Comparison of ENCODE assay signal across 8 mouse cellular contexts in the genomic region with DNA sequence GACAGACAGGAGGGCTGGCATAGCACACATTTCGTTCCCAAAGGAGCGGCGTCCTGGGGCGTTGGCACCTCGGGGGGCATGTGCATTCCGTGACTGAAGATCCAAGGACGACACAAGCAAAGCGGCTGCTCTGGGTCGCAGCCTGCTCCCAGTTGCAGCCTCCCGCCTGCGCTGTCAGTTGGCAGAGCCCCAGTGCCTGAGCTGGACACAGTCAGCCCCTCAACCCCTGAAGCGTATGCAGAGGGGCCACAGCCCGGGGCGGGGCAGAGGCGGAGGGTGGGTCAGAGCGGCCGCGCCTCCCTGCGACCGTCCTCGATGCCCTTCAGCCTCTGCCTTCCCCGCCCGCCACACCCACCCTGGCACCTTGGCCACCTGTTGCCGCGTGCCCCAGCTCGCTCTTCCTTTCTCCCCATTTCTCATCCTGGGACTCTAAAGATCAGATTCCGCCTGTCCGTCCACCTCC. TPM values are rescaled to one million over a fixed set of nuclear protein-coding genes. Genes with fewer than 3 reads are reported as not detected.
DNase-seq lines count a peak whose midpoint lies in the region; ATAC-seq lines count a peak whose summit lies in the region.

A gene (plus strand): TSS at position 413 of the 463 bp plus-strand sequence.

- 0 out of 2 replicates have a peak, but pooled peaks have one; percentile 33 for ATAC-seq in forebrain, embryonic 11.5 days (replicated peaks; ENCODE audit: low FRiP score)
- no peak for ATAC-seq in hindbrain, embryonic 12.5 days (ENCODE audit: low FRiP score)
- ATAC-seq in liver, embryonic 13.5 days (ENCODE audit: low read depth): peak; percentile 19; the same call in 1 of the 2 replicates

- peak within 1 kb of the TSS; percentile 50 for H3K9ac ChIP-seq in forebrain, embryonic 11.5 days (ENCODE audit: low read length)
- peak within 1 kb of the TSS; percentile 63 for H3K9ac ChIP-seq in hindbrain, embryonic 12.5 days
- H3K9ac ChIP-seq in liver, embryonic 13.5 days: peak within 1 kb of the TSS; percentile 54

- peak within 1 kb of the TSS; percentile 63 for H3K4me3 ChIP-seq in forebrain, embryonic 11.5 days (ENCODE audit: low read depth, low read length)
- peak within 1 kb of the TSS; percentile 65 for H3K4me3 ChIP-seq in hindbrain, embryonic 12.5 days
- peak within 1 kb of the TSS; percentile 63 for H3K4me3 ChIP-seq in liver, embryonic 13.5 days (replicated peaks)

- H3K36me3 ChIP-seq in forebrain, embryonic 11.5 days (ENCODE audit: control insufficient read depth, insufficient read depth, low read length): no peaks in the 10 kb centered on the region
- H3K36me3 ChIP-seq in hindbrain, embryonic 12.5 days: no peaks in the 10 kb centered on the region
- H3K36me3 ChIP-seq in liver, embryonic 13.5 days: no peaks in the 10 kb centered on the region

- H3K27me3 ChIP-seq in forebrain, embryonic 11.5 days (ENCODE audit: control insufficient read depth, insufficient read depth, low read length): peaks cover 53% of the 10 kb centered on the region
- peaks cover 82% of the 10 kb centered on the region for H3K27me3 ChIP-seq in hindbrain, embryonic 12.5 days
- H3K27me3 ChIP-seq in liver, embryonic 13.5 days: peaks cover 54% of the 10 kb centered on the region

- H3K9me3 ChIP-seq in forebrain, embryonic 11.5 days (ENCODE audit: control insufficient read depth, low read length): no peaks in the 10 kb centered on the region
- H3K9me3 ChIP-seq in hindbrain, embryonic 12.5 days (replicated peaks): no peaks in the 10 kb centered on the region
- no peaks in the 10 kb centered on the region for H3K9me3 ChIP-seq in liver, embryonic 13.5 days (replicated peaks)

- WGBS in forebrain, embryonic 11.5 days: 3% methylated on average over 28 of the region's 28 CpGs
- WGBS in hindbrain, embryonic 12.5 days: 2% methylated on average over 25 of the region's 28 CpGs
- WGBS in liver, embryonic 13.5 days (ENCODE audit: insufficient replicate concordance): 6% methylated on average over 28 of the region's 28 CpGs

- peak within 1 kb of the TSS; percentile 88 for H3K4me2 ChIP-seq in forebrain, embryonic 11.5 days (ENCODE audit: low read depth, low read length, severe bottlenecking)
- peak within 1 kb of the TSS; percentile 82 for H3K4me2 ChIP-seq in hindbrain, embryonic 12.5 days (replicated peaks)
- peak within 1 kb of the TSS; percentile 76 for H3K4me2 ChIP-seq in liver, embryonic 13.5 days

- H3K27ac ChIP-seq in forebrain, embryonic 11.5 days (ENCODE audit: low read depth, low read length): no peak within 1 kb of the TSS
- H3K27ac ChIP-seq in hindbrain, embryonic 12.5 days: no peak within 1 kb of the TSS
- H3K27ac ChIP-seq in liver, embryonic 13.5 days: peak within 1 kb of the TSS; percentile 43

- H3K4me1 ChIP-seq in forebrain, embryonic 11.5 days (replicated peaks; ENCODE audit: control insufficient read depth, insufficient read depth, low read length): peaks cover 2% of the 10 kb centered on the region; the same call in 1 of the 2 replicates
- peaks cover 14% of the 10 kb centered on the region for H3K4me1 ChIP-seq in hindbrain, embryonic 12.5 days
- peaks cover 24% of the 10 kb centered on the region; the same call in 1 of the 2 replicates for H3K4me1 ChIP-seq in liver, embryonic 13.5 days (replicated peaks)

- peak; percentile 45 for DNase-seq in retina, postnatal 1 day
- DNase-seq in retina, embryonic 14.5 days (ENCODE audit: low spot score): no peak
- no peak for DNase-seq in forebrain, embryonic 11.5 days (ENCODE audit: low spot score)
- no peak for DNase-seq in liver, embryonic 13.5 days
- DNase-seq in right cerebral cortex, postnatal 10 days (ENCODE audit: low spot score in 2 of 2): no peak
- DNase-seq in ovary, postnatal 14 days (ENCODE audit: low spot score): no peak
- DNase-seq in thymus, postnatal 4 days: no peak

RNA-seq across cellular contexts. Expression of the gene that starts here (rescaled TPM):
- polyA plus RNA-seq in forebrain, embryonic 11.5 days (2014; fragmentation: Nextera tagmentation; extraction: Ambion mirVana): 0.31 and 0.51 TPM in 2 replicates
- polyA plus RNA-seq in hindbrain, embryonic 12.5 days (2016; fragmentation: Nextera tagmentation; extraction: Ambion mirVana): 1.0 and 1.1 TPM in 2 replicates
- 7.5 and 10.3 TPM in 2 replicates for polyA plus RNA-seq in liver, embryonic 13.5 days (2015; fragmentation: Nextera tagmentation; extraction: Ambion mirVana)

Comparison
In these comparisons a context has a peak if more than half of its experiments do, and no peak if none do; other contexts are left out.
1. Peak in ATAC-seq, H3K4me3 ChIP-seq, H3K9ac ChIP-seq and H3K4me2 ChIP-seq in forebrain, embryonic 11.5 days; RNA of the gene not detected or under 1 TPM.